Mouse (Mus musculus) kidney, embryonic 14.5 days (tissue): ENCODE measurements around the gene Ppp1r10. TPM values are rescaled to one million over a fixed set of nuclear protein-coding genes. Genes with fewer than 3 reads are reported as not detected.
"Not testable (repeated sequence)": the region's sequence is repeated elsewhere in the genome, so short reads cannot be mapped to it uniquely, and the experiment has no call there.

Experiments used
- ATAC-seq: fragments of 200-750 bp; cut with Nextera tagmentation; 2 replicates; pipeline ENCODE4 v1.8.0; 2017; ENCODE audit warnings: moderate number of reproducible peaks, mild to moderate bottlenecking, moderate TSS enrichment, moderate library complexity; ENCODE audit not compliant: low FRiP score, low TSS enrichment
- H3K27ac ChIP-seq: fragments of 300-500 bp; sonication (generic); 2 replicates; pipeline ENCODE4 v1.5.1; 2014; ENCODE audit warnings: low read depth, mild to moderate bottlenecking, low read length, moderate library complexity, mixed read lengths
- H3K27me3 ChIP-seq: fragments of 300-500 bp; sonication (generic); 2 replicates; pipeline ENCODE4 v1.6.1; 2014; ENCODE audit warnings: mild to moderate bottlenecking, low read length; ENCODE audit not compliant: control insufficient read depth, insufficient read depth
- H3K36me3 ChIP-seq: fragments of 300-500 bp; sonication (generic); 2 replicates; pipeline ENCODE4 v1.6.1; 2014; ENCODE audit warnings: low read length, mixed read lengths; ENCODE audit not compliant: control insufficient read depth, insufficient read depth
- H3K4me1 ChIP-seq: fragments of 300-500 bp; sonication (generic); 2 replicates; pipeline ENCODE4 v1.6.1; 2014; ENCODE audit warnings: low read length, mixed read lengths; ENCODE audit not compliant: control insufficient read depth, insufficient read depth
- H3K4me2 ChIP-seq: fragments of 300-500 bp; sonication (generic); replicated peaks from 2 replicates; pipeline ENCODE4 v1.6.1; 2014; ENCODE audit warnings: low read depth, mild to moderate bottlenecking, low read length
- H3K4me3 ChIP-seq: fragments of 300-500 bp; sonication (generic); 2 replicates; pipeline ENCODE4 v1.5.1; 2014; ENCODE audit warnings: mild to moderate bottlenecking, low read length
- H3K9ac ChIP-seq: fragments of 300-500 bp; sonication (generic); 2 replicates; pipeline ENCODE4 v1.6.1; 2014; ENCODE audit warnings: low read depth, mild to moderate bottlenecking, low read length, moderate library complexity
- H3K9me3 ChIP-seq: fragments of 300-500 bp; sonication (generic); 2 replicates; pipeline ENCODE4 v1.6.1; 2016; ENCODE audit warnings: low read length; ENCODE audit not compliant: control insufficient read depth
- WGBS: fragments of 180-500 bp; shearing (Covaris S2); extraction: QIAGEN DNeasy Blood & Tissue Kit; methylation state at CpG from one replicate; pipeline ENCODE4 v1.1.7; 2014; 5-methylcytosine and 5-hydroxymethylcytosine counted together
- polyA plus RNA-seq: library from polyadenylated mRNA; unstranded; fragments of >200 nt; fragmentation: Nextera tagmentation; extraction: Ambion mirVana; gene quantifications from 2 replicates; pipeline ENCODE4 v1.2.1, GENCODE M21; 2014

Gene Ppp1r10
- polyA plus RNA-seq, 1 experiment from 2014 or later: 44.7 TPM

DNA sequence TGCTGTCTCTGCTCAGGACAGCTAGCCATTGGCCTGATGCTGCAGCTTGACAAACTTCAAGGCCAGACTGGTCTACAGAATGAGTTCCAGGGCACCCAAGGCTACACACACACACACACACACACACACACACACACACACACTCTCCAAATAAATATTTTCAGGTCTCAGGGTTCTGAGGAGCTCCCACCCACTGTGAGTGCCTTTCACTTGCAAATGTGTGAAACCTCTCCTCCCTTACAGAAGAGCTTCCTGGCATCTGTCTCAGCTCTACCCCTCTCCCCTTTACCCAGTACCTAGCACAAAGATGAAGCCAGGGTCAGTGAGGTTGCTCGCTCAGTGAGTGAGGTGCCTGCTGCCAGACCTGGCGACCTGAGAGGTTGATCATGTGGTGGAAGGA is 22.9 kb downstream of the Ppp1r10 start:
- H3K36me3 ChIP-seq: no peaks in the 10 kb centered on the region
- WGBS: 66% methylated on average over 2 of the region's 2 CpGs
- no peaks in the 10 kb centered on the region for H3K9me3 ChIP-seq
- no peaks in the 10 kb centered on the region for H3K4me1 ChIP-seq
- no peaks in the 10 kb centered on the region for H3K27me3 ChIP-seq
- H3K4me2 ChIP-seq: no peak overlapping the region
- no peak for ATAC-seq
- H3K27ac ChIP-seq: no peak overlapping the region
- no peak overlapping the region for H3K9ac ChIP-seq
- H3K4me3 ChIP-seq: no peak overlapping the region

DNA sequence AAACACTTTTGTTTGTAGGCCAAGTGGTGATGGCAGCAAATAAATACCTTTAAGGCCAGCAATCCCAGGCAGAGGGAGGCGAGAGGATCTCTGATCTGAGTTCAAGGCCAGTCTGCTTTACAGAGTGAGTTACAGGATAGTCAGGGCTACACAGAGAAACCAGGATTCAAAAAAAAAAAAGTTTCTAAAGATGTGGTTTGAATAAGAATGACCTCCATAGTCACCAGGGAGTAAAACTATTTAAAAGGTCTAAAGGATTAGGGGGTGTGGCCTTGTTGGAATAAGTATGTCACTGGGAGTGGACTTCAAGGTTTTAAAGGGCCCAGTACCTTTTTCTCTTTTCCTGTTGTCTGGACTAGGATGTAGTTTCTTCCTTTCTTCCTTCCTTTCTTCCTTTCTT is 23.7 kb downstream of the Ppp1r10 start:
- no peak overlapping the region for H3K4me2 ChIP-seq
- H3K9me3 ChIP-seq: no peaks in the 10 kb centered on the region
- no peak overlapping the region for H3K9ac ChIP-seq
- no peak for ATAC-seq
- H3K4me3 ChIP-seq: no peak overlapping the region
- WGBS: 67% methylated on average over 1 of the region's 1 CpGs
- H3K27ac ChIP-seq: no peak overlapping the region
- no peaks in the 10 kb centered on the region for H3K27me3 ChIP-seq
- H3K36me3 ChIP-seq: no peaks in the 10 kb centered on the region
- no peaks in the 10 kb centered on the region for H3K4me1 ChIP-seq

DNA sequence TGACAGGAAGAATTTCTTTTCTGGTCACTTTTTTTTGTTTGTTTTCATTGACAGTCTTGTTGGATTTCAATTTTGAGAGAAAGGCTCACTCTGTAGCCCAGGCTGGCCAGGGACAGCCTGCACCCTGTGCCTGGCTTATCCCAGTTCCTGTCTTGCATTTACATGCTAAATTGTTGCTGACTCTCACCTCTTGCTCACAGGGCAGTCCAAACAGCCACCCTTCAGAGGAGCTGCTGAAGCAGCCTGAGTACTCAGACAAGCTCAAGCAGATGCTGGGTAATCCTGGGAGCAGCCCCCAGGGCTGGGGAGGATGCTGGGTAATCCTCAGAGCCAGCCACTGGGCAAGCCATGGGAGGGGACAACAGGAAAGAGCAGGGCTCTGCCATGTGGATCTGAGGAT is 34.7 kb downstream of the Ppp1r10 start:
- not testable (repeated sequence) for H3K4me3 ChIP-seq, H3K27ac ChIP-seq, H3K4me1 ChIP-seq, H3K27me3 ChIP-seq, H3K36me3 ChIP-seq, H3K9me3 ChIP-seq, H3K9ac ChIP-seq, H3K4me2 ChIP-seq, ATAC-seq

DNA sequence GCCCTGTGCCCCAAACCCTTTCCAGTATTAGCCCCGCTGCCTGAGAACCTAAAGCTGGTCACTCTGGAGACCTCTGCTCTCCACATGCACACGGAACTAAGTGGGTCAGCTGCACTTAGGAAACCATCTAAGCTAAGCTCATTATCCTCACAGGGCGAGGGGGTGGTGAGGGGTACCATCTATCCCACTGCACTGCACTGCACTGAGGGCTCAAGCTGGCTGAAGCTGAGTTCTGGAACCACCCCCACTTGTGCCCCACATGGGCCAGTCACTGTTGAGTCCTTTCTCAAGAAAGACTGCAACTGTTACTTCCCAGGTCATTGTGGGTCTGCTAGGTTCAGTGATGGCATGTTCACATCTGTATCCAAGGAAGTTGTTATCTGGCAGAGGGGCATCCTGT is 36.3 kb downstream of the Ppp1r10 start:
- H3K9ac ChIP-seq, H3K4me2 ChIP-seq, H3K4me3 ChIP-seq, H3K27ac ChIP-seq, H3K9me3 ChIP-seq, H3K4me1 ChIP-seq, ATAC-seq, H3K27me3 ChIP-seq: not testable (repeated sequence)
- H3K36me3 ChIP-seq: peaks cover 20% of the 10 kb centered on the region
- 88% methylated on average over 2 of the region's 3 CpGs for WGBS

GRCm38 (mm10) chr17:35954665-35955064 is 38.4 kb downstream of the Ppp1r10 start:
- Histone ChIP-seq H3K9me3 (no peaks in the 10 kb centered on the region), H3K4me1 (no peaks in the 10 kb centered on the region), H3K4me3 (no peak overlapping the region), H3K9ac (no peak overlapping the region), H3K27ac (no peak overlapping the region), H3K36me3 (peaks cover 41% of the 10 kb centered on the region), H3K27me3 (no peaks in the 10 kb centered on the region), H3K4me2 (no peak overlapping the region)
- 81% methylated on average over 8 of the region's 8 CpGs for WGBS
- ATAC-seq: no peak

DNA sequence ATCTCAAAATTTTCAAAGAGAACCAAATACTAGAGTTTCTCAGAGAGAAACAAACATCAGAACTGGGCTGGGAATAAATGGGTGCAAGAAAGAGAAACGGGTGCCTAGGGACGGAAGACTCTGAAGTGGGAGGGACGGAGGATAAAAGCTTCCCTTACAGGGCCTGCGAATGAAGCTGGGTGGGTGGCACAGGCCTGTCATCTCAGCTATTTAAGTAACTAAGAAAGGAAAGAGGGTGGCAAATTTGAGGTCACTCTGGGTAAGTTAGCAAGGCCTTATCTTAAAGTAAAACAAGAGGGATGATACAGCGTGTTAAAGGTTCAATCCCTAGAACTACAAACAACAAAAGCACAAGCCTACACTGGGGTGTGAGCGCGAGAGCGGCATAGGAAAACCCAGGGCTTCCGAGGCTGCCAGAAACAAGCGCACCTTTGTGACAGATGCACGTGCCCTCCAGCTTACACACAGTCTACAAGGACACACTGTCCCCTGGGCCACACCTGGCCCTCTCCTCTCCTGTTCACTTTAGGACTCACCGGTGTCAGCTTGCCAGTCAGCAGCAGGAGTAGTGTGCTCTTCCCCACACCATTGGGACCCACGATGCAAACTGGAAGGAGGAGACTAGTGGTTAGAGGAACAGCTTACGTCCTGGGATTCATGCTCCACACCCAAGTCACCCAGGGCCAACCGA is 42.4 kb downstream of the Ppp1r10 start:
- ATAC-seq: no peak
- Histone ChIP-seq H3K4me3 (no peak overlapping the region), H3K9me3 (no peaks in the 10 kb centered on the region), H3K27me3 (no peaks in the 10 kb centered on the region), H3K4me1 (no peaks in the 10 kb centered on the region), H3K4me2 (no peak overlapping the region), H3K9ac (no peak overlapping the region), H3K36me3 (peaks cover 80% of the 10 kb centered on the region), H3K27ac (no peak overlapping the region)
- over 99% methylated on average over 15 of the region's 15 CpGs for WGBS

- Histone ChIP-seq H3K9ac (no peak overlapping the region), H3K4me2 (no peak overlapping the region), H3K27me3 (no peaks in the 10 kb centered on the region), H3K27ac (no peak overlapping the region), H3K4me1 (no peaks in the 10 kb centered on the region), H3K4me3 (no peak overlapping the region), H3K9me3 (no peaks in the 10 kb centered on the region), H3K36me3 (peaks cover 71% of the 10 kb centered on the region)
- ATAC-seq: no peak
- WGBS: 88% methylated on average over 10 of the region's 10 CpGs
Observed at GRCm38 (mm10) chr17:35963279-35963678, 47.0 kb downstream of the Ppp1r10 start.

- Histone ChIP-seq H3K27me3 (no peaks in the 10 kb centered on the region), H3K4me3 (no peak overlapping the region), H3K4me1 (peaks cover 9% of the 10 kb centered on the region; the same call in 1 of the 2 replicates), H3K36me3 (peaks cover 35% of the 10 kb centered on the region), H3K9ac (no peak overlapping the region), H3K27ac (no peak overlapping the region), H3K4me2 (no peak overlapping the region), H3K9me3 (no peaks in the 10 kb centered on the region)
- no peak for ATAC-seq
- WGBS: 94% methylated on average over 2 of the region's 2 CpGs
Observed at GRCm38 (mm10) chr17:35967621-35968020, 51.4 kb downstream of the Ppp1r10 start.

DNA sequence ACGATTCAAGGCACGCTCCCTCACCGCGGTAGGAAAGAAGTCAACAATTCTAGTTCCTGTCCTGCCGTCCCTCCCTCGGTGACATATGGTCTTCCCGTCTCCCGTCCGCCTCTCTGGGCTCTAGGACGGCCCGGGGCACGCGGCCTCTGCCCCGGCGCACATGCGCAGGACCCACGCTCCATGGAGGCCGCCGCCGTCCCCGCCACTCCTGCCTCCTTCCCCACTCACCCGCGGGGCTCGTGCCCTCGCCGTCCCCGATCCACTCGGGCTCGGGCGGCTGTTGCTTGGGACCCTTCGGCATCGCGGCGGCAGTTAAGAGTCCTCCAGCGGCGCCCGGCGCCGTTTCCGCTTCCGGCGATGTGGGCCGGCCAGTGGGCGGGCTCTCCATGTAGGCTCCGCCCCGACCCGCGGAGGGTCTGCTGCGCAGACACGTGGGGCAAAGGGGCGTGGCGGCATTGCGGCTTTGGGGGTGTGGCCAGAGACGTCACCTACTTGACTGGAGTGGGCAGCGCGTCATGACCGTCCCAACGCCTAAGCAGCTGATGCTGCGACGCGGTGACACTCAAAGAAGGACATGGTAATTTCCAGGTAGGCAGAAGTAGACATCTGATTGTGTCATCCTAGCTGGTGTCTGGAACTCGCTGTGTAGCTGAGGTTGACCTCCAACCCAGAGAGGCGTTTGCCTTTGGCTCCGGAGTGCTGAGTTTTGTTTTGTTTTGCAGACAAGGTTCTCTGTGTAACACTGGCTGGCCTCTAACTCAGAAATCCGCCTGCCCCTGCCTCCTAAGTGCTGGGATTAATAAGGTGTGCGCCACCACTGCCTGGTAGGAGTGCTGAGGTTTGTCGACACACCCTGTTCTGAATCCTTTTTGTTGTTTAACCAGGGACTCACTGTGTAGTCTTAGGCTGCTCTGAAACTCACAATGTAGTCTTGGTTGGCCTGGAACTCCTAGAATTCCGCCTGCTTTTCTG is 53.5 kb downstream of the Ppp1r10 start, which contains the start of gene Abcf1:
Abcf1 (minus strand) TSS at position 344 of the 972 bp plus-strand sequence.
- peak within 1 kb of the TSS; percentile 33; the same call in 1 of the 2 replicates for H3K27ac ChIP-seq
- no peaks in the 10 kb centered on the region for H3K27me3 ChIP-seq
- peaks cover 9% of the 10 kb centered on the region; the same call in 1 of the 2 replicates for H3K4me1 ChIP-seq
- under 1% methylated on average over 66 of the region's 68 CpGs for WGBS
- peaks cover 34% of the 10 kb centered on the region for H3K36me3 ChIP-seq
- H3K9me3 ChIP-seq: no peaks in the 10 kb centered on the region
- peak within 1 kb of the TSS; percentile 57 for H3K4me3 ChIP-seq
- peak within 1 kb of the TSS; percentile 73 for H3K9ac ChIP-seq
- ATAC-seq: peak; percentile 98
- peak within 1 kb of the TSS; percentile 80 for H3K4me2 ChIP-seq
